Mouse (Mus musculus) adrenal gland, postnatal 36 days (tissue): Measurements from ENCODE around the gene Slc18a2. TPM values are rescaled to one million over a fixed set of nuclear protein-coding genes. Genes with fewer than 3 reads are reported as not detected.

Source experiments
- DNase-seq, 2 experiments: peaks; one replicate each; pipeline ENCODE4 v3.0.0; 2021; ENCODE audit warnings: mixed read lengths in 1 of 2
- long read RNA-seq, 2 experiments: library from polyadenylated mRNA; stranded (forward); transcript quantifications; one replicate each; pipeline ENCODE4 v2.0.0; 2021; ENCODE audit warnings: borderline sequencing depth in 2 of 2
- total RNA-seq, 2 experiments: library from RNA; stranded (reverse); gene quantifications; 2 replicates each; pipeline ENCODE4 v1.2.3; 2021

The Slc18a2 gene
- 10 to 100 TPM; 12.3 to 16.1 TPM for total RNA-seq
- long read RNA-seq, experiment 1, transcript Slc18a2-201 (16 exons, 3,785 nt): major isoform, 11 of 21 reads
- long read RNA-seq, experiment 1, partial matches to known transcripts: 4 of 21 reads
- long read RNA-seq, experiment 1, other reads (novel, unspliced or antisense): 6 of 21 reads
- long read RNA-seq, experiment 2, partial matches to known transcripts: 0 of 8 reads
- long read RNA-seq, experiment 2, other reads (novel, unspliced or antisense): 4 of 8 reads

DNA sequence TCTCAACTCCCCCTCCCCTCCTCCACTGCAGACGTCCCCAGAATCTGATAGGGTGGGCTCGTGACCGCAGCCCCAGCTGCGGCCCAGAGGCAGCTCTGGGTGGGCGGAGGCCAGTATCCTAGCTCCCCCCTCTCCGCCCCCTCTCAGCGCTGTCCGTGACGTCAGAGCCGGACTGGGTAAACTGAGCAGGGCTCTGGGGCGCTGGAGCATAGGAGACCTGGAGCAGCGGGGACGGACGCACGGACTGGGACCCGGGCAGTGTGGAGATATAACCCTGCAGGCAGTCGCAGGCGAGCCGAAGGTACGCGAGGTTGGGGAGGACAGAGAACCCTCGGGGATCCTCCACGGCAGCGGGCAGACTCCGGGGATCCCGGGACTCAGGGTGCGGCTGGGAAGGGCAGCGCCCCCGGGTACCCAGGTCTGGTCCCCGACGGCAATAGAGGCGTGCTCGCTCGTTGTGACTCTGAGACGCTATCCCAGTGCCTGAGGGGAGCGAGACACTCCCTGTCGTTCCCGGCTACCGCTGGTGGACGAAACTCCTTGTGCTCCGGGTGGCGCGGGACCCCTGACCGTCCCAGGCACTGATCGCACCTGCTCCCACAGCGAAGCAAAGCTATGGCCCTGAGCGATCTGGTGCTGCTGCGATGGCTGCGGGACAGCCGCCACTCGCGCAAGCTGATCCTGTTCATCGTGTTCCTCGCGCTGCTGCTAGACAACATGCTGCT lies at the start of gene Slc18a2:
Slc18a2 (plus strand) TSS at position 179 of the 725 bp plus-strand sequence.
- peak in 1 of 2 experiments; percentile 20 for DNase-seq

DNA sequence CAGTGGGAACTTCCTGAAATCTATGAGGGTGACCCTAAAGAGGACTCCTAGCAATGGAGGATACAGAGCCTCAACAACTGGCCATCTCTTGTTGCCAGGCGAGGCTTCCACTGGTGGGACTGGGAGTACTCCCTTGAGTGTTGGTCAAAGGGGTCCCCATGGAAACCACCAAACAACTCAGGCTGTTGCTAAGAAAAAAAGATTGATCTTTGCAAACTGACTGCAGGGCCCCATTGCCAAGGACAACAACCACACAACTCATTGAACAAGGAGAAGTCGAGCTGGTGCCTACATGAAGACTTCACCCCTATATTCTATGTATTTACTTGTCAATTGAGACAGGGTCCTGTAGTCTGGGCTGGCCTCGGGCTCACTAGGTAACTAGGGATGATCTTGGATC lies 43.8 kb upstream of the Slc18a2 start:
- no peak for DNase-seq

DNA sequence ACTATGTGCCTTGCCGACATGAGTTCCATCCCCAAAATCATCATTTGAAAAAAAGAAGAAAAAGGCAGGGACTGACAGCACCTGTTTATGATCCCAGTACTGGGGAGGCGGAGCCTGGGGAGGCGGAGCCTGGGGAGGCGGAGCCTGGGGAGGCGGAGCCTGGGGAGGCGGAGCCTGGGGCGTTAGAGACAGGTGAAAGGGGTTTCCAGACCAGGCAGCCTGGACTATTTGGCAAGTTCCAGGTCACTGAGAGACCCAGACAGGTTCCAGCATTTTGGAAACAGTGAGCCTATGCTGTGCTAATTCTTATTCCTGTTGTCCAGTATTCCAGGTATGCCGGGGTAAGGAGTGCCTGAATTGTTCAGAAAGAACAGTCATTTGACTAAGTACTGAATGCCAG lies 41.7 kb upstream of the Slc18a2 start, which contains the start of gene Kcnk18:
Kcnk18 (plus strand) TSS at position 224 of the 400 bp plus-strand sequence.
- no peak for DNase-seq

DNA sequence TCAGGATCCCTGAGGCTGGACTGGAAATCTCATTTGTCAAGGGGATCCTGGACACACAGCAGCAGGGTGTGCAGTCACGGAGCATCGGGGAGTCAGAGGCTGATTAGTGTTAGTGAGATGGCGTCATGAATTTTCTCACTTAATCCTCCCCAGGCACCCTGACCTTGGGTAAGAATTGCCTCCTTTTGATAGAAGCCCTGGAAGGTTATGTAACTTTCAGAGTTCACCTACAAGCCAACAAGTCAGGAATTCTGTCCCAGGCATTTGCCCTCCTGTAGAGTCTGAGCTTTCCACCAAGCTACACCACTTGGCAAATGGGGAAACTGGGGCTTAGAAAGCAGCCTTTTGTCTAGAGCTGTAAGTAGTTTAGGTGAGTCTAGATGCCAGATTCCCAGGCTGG lies 39.6 kb upstream of the Slc18a2 start:
- no peak for DNase-seq

DNA sequence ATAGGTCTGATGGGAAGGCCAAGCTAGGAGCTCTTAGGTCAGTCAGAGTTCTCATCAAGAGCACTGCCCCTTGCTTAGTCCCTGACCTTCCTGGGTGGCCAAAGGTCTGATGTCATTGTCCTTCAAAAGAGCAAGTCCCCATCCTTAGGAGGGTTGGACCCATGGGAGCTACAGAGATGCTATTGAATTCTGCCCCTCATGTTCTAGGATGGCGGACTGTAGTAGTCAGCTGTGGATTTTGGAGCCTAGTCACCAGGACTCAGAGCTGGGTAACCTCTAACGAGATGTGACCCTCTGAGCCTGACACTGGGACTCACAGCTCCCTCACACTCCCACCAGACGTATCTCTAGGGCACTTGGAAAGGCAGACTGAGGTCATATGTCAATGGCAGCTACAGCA lies 32.3 kb upstream of the Slc18a2 start:
- DNase-seq: no peak

DNA sequence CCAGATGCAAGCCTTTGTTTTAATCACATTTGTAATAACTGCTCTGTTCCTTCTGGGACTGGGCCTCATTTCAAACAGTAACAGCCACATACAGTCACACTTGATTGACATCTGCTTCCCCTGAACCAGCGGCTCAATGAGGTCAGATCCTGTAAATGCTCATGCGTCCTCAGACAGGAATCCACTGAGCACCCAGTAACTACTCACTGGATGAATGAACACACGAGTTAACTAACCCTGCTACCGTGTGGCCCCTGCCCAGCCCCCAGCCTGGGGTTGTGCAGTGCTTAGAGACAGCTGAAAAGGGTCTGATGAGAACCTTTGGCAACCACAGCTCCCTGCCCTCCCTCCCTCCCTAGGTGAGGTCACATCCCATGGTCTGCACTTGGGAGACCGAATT lies 27.9 kb upstream of the Slc18a2 start:
- DNase-seq: no peak

DNA sequence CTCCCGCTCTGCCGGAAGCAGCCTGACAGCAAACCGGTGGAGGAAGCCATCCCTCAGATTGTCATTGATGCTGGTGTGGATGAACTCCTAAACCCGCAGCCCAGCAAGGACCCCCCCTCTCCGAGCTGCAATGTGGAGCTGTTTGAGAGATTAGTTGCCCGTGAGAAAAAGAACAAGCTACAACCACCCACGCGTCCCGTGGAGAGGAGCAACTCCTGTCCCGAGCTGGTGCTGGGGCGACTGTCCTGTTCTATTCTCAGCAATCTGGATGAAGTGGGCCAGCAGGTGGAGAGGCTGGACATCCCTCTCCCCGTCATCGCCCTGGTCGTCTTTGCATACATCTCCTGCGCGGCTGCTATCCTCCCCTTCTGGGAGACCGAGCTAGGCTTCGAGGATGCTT lies 25.7 kb upstream of the Slc18a2 start:
- DNase-seq: no peak

DNA sequence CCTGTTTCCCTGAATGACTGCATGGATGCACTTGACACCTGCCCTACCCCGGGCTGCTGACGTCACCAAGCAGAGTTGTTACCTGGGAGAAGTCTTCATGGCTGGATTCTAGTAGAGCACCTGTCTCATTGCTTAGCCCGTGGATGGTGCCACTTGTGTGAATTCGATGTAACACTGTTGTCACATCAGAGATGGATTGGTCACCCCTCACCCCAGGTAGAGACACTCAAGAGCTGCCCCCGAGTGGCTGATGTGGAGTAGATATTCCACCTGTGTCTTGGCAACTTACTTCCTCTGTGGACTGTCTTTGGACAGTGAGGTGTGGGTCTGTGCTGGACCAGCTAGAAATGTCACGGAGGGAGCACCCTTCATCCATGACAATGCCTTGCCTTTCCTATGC lies 24.6 kb upstream of the Slc18a2 start:
- no peak for DNase-seq

DNA sequence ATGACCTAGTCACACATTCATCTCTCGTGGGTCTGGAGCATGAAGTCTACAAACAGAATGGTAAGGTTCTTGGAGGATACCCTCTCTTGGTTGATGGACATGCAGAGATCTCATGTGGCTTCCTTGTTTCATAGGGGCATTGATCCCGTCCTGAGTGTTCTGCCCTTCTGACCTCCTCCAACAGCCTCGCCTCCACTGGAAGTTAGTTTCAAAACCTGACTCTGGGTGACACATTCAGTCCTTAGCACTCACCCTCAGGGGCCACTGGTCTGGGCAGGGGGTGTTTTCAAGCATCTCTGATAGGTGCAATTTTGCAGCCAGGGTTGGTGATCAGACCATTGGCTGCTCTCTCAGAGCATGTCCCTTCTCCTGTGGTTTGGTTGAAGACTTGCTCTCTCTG lies 22.1 kb upstream of the Slc18a2 start:
- DNase-seq: no peak

DNA sequence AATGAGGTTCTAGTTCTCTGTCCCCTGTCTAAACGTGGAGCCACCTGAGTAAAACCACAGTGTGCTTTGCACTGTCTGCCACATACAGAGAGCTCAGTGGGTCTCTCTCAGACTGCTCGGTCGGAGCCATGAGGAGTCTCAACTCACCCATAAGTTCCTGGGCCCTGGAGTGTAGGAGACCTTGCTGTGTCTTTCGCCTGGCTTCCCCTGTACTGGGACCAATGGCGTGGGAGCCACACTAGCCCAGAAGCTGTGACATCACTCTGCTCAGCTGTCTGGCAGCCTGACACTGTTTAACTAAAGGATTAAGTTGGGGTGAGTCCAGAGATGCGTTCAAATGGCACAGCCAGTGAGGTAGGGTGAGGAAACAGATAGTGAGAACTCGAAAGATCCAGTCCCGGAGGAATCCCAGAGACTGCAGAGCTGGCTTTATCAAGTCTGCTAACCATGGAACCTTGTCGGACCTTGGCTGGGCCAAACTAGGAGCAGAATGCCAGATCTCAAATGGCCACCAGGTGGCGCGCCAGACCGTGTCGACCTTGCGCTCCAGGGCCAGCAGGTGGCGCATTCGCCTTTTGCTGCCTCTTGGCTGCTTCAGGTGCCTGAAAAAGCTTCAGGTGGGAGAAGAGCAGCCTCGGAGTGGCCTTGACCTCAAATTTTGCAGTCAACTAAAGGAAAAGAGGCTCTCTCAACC lies 21.4 kb upstream of the Slc18a2 start:
- DNase-seq: peak; percentile 88 to 90

DNA sequence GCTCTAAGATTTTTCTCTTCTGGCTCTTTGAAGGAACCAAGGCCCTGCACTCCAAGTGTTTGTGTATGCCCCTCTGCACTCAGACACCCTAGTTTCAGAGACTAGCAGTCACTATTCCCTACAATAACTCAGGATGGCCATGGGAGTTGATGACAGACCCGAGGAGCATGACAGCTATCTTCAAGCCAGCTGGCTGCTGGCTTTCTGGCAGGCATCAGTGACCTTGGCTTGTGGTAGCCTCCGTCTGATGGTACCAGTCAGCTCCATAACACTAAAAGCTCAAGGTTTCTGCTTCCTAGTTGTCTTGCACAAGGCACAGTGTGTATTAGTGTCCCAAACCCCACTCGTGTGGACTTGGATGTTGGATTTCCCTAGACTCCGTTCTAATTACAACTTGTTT lies 18.7 kb upstream of the Slc18a2 start:
- DNase-seq: peak; percentile 74 to 87

DNA sequence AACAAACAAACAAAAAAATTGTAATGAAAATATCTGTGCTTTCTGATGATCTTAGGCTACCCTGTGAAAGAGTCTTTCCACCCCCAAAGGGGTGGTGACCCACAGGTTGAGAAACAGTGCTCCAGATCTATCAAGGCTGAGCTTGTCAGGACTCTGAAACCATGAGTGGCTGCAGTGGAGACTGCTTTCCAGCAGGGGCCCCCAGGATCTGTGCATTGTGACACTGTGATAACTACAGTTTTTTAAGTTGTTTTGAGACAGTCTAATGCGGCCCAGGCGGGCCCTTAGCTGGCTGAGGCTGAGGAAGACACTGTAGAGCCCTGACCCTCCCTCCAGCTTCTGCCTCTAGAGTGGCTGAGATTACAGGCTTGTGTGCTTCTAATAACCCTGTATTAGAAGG lies 17.6 kb upstream of the Slc18a2 start:
- peak; percentile 18 to 43 for DNase-seq

DNA sequence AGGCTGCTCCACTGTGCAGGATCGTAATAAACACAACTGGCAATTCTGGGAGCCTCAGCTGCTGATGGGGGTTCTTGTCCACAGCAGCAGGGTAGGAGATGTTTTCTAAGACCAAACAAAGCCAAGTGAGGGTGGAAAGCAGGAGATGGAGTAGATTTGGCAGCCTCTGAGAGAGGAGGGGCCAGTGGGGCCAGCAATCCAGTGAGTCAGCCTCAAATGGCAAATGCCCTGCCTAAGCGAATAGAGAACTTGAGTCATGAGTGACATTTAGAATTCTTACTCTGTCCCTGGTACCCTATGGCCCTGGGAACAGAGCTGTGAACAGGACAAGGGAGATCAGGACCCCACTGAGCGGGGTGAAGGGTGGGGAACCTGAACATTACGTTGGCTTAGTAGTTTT lies 12.6 kb upstream of the Slc18a2 start:
- DNase-seq: peak; percentile 70 to 73

DNA sequence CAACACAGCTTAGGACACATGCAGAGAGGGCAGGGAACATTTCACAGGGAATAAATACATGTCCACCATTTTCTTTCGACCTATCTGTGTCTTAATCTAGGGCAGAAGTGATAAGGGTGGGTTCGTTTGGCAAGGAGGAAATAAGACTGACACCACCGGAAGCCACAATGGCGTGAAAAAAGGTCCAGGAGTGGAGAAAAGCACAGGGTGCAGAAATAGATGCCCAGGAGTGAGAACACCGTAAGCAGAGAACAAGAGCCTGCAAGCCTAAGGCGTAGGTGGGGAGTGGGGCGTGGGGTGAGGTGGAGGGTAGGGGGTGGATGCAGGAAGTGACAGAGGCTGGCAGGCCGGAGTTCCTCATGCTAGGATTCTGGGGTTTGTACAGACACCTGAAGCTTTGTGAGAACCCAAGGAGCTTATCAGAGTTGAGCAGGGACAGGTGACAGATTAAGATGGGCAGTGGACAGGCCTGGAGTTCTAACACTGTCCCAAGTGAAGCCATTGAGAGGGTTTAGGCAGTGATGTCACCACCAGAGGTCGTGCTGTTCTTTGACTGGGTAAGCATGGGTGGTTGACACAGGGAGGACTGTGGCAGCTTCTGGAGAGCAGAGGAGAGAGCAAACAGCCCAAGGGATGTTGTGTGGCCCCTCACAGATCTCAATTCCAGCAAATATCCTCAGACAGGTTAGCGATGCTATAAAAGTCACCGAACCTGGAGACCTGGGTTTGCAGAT lies 12.0 kb upstream of the Slc18a2 start:
- no peak for DNase-seq

DNA sequence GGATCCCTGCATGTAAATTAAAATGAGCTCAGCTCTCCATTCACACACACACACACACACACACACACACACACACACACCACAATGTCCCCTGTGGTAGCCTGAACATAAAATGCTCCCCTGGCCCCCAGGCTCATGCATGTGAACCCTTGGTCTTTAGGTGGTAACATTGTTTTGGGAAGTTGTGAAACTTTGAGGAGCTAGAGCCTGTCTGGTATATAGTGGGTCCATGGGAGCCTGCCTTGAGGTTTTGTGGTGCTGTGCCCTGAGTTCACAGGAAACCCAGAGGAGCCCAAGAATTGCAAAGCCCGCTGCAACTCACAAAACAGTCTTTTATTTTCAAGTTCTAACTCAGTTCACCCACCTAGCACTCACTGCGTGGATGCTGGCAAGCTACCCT lies 8.0 kb upstream of the Slc18a2 start:
- no peak for DNase-seq

DNA sequence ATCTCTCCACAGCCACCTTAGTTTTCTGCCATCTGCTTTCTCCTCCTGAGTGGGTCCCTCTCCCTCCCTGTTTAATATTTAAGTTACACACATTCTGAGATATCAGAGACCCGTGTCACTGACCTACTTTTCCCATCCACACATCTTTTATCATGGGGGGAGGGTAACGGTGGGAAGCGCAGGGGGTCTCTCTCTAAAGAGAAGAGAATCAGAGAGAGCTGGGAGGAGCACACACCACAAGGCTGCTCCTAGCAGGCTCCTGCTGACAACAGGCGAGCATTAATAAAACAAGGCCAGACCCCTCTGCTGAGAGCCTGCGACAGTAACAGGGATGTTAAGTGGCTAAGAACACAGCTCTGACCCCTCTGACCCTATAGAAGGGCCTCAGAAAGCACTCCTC lies 1.1 kb upstream of the Slc18a2 start:
- DNase-seq: no peak

DNA sequence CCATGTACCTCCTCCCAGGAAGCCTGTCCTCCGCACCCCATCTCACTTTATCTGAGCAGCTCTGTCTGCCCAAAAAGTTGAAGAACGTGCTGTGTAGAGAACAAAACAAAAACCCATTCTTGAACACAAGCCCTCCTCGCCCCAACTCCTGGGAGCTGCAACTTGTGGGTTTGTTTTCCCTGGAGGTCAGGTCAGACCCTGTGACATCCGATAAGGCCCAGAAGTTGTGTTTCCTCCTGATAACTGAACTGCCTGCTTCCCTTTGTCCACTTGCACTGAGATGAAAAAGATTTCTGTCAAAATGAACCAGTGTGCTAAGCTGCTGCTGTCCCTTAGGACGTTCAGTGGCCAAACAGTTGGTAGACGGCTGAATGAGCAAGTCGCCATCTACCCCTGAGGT lies 908 bp downstream of the Slc18a2 start:
- no peak for DNase-seq

DNA sequence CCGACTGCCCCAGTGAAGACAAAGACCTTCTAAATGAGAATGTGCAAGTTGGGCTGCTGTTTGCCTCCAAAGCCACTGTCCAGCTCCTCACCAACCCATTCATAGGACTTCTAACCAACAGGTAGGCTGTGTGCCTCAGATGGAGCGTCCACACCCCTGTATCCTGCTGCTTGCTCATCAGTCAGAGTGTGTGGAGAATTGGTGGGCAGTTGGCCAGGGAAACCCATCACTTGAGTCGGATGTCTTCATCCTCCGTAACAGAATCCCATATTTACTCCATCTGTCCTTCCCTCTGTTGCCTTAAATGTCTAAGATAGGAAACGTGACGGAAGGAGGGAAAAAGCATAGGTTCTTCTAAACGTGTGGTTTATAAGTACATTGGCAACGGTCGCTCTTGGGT lies 2.5 kb downstream of the Slc18a2 start:
- no peak for DNase-seq

DNA sequence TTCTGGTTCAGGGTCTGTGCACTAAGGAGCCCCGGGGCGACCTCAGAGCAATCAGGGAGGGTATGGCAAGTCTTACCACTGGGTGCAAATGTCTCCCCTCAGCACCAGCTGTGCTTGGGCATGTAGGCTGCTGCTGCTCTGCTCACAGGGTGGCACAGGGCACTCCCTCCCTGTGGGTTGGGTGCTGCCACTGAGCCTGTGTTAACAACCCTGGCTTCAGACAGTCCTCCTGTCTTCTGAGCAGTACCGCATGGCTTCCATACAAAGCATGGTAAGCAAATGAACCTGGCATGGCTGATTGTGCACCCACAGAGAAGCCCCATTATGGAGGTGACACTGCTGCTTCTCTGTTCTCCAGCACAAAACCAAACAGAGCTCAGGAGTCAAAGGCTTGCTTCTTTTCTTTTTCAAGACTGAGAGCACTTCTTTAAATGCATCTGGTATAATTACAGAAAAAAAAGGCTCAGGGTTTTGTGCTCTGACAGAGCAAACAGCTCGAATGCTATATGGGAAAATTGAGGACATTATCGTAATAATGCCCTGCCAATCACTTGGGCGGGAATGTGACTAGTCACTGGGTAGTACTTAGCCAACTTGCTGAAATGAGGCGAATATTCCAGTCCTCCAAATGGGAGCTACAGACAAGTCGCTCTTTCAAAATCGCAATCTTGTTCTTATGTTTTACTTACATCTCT lies 4.3 kb downstream of the Slc18a2 start:
- no peak for DNase-seq

DNA sequence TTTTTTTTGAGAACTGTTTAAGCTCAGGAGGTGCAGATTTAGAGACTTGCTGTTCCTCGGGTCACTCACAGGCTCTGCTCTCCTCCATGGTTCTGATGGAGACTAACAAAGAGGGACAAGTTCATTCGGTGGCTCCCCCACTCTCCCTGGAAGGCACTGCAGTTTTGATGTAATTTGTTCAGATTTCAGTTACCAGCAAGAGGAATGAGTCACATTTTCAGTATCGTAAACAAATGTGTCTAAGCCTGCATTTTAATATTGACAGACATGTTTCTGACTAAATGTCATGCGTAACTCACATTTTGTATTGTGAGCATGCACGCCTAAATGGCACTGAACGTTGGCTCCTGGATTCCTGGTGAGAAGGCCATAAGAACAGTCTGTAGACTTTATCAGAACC lies 5.2 kb downstream of the Slc18a2 start:
- DNase-seq: no peak

DNA sequence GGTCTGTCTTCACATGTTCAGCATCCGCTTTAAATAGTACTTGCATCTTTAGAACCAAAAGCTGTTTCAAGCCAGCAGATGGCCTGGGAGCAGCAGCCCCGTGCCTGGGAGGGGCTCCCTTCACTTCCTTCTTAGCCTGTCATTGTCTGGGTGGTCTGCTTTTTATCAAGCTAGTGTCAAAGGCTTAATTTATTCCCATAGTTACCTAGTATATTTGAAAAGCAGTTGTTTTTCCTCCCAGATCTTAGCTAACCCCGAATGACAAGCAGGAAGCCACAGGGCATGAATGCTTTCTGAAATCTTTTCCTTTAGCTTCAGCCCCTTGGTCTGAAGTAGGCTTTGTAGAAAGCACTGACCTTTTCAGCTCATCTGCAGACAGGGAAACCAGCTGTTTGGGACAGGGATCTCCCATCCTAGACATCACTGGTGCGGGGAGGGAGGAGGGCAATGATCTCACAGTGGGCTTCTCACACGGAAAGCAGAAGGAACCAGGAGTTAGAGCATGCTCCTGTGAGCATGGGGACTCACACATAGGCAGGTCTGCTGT lies 6.8 kb downstream of the Slc18a2 start:
- no peak for DNase-seq

DNA sequence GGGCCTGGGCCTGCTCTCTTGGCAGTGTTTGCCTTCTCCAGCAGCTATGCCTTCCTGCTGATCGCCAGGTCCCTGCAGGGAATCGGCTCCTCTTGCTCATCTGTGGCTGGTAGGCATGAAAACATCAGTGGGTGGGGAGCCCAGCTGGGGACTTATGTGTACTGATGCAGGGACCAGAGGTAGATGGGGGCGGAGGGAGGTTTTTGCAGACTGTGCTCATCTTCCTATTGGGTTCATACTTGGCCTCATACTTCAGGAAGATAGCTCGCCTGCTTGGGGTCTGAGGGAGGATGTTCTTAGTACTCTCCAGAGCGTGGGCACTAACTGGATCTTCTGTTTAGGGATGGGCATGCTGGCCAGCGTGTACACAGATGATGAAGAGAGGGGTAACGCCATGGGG lies 12.5 kb downstream of the Slc18a2 start:
- DNase-seq: no peak
